Mouse (Mus musculus): Measurements from ENCODE around the gene Zfp986. TPM values are rescaled to one million over a fixed set of nuclear protein-coding genes. Genes with fewer than 3 reads are reported as not detected.
"Not testable (repeated sequence)": the region's sequence is repeated elsewhere in the genome, so short reads cannot be mapped to it uniquely, and the experiment has no call there.

Gene Zfp986
- polyA plus RNA-seq, 2 experiments = not detected

DNA sequence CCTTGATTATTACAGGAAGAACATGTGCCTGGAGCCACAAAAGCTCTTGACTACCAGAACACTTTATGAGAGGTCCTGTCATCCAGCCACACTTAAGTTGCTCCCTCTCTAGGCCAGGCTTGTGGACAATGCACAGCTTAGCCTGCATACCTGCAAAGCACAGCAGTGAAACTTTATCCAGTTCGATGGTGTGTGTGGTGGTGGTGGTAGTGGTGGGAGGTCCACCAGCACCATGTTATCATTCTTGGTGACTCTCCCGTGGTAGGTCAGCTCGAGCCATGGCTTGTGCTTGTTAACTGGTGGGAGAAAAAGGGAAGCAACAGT lies 19.7 kb upstream of the Zfp986 start:
- not testable (repeated sequence) for H3K9me3 ChIP-seq (ENCODE audit: control insufficient read depth, low read length); H3K4me2 ChIP-seq (replicated peaks; ENCODE audit: low read depth, low read length, severe bottlenecking); H3K27me3 ChIP-seq (ENCODE audit: control insufficient read depth, insufficient read depth, low read length); H3K4me1 ChIP-seq (ENCODE audit: control insufficient read depth, insufficient read depth, low read length); DNase-seq (ENCODE audit: low spot score); H3K36me3 ChIP-seq (ENCODE audit: control insufficient read depth, insufficient read depth, low read length); H3K27ac ChIP-seq (replicated peaks; ENCODE audit: low read depth, low read length); H3K9ac ChIP-seq (ENCODE audit: low read depth, low read length, severe bottlenecking); H3K4me3 ChIP-seq (replicated peaks; ENCODE audit: low read length)
- peak; percentile 34 for ATAC-seq (ENCODE audit: low FRiP score, low read depth)
- WGBS = 85% methylated on average over 3 of the region's 3 CpGs

DNA sequence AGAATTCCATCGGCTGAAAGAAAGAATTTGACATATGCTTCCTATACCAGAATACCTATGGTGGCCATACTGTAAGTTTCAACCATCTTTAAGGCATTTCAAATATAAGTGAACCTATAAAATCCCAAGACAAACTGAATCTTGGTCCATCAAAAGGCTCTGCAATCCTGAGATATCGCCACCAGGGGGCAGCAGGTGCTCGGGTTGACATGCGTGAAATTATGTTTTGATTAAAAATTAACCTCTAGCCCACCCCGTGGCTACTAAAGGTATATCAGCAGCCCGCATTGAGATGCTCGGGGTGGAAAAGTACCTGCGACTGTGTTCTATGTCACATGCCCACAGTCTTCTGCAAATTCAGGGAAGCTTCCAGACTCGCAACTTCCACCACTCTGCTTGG lies 17.2 kb upstream of the Zfp986 start:
- not testable (repeated sequence) for H3K4me1 ChIP-seq (ENCODE audit: control insufficient read depth, insufficient read depth, low read length); H3K36me3 ChIP-seq (ENCODE audit: control insufficient read depth, insufficient read depth, low read length); DNase-seq (ENCODE audit: low spot score); H3K9me3 ChIP-seq (ENCODE audit: control insufficient read depth, low read length); H3K27ac ChIP-seq (replicated peaks; ENCODE audit: low read depth, low read length); H3K9ac ChIP-seq (ENCODE audit: low read depth, low read length, severe bottlenecking); H3K4me3 ChIP-seq (replicated peaks; ENCODE audit: low read length); H3K4me2 ChIP-seq (replicated peaks; ENCODE audit: low read depth, low read length, severe bottlenecking); H3K27me3 ChIP-seq (ENCODE audit: control insufficient read depth, insufficient read depth, low read length); ATAC-seq (ENCODE audit: low FRiP score, low read depth)
- WGBS = 63% methylated on average over 6 of the region's 9 CpGs

- H3K27me3 ChIP-seq (ENCODE audit: control insufficient read depth, insufficient read depth, low read length); H3K9me3 ChIP-seq (ENCODE audit: control insufficient read depth, low read length); H3K4me1 ChIP-seq (ENCODE audit: control insufficient read depth, insufficient read depth, low read length); H3K27ac ChIP-seq (replicated peaks; ENCODE audit: low read depth, low read length); H3K4me2 ChIP-seq (replicated peaks; ENCODE audit: low read depth, low read length, severe bottlenecking); H3K4me3 ChIP-seq (replicated peaks; ENCODE audit: low read length); H3K36me3 ChIP-seq (ENCODE audit: control insufficient read depth, insufficient read depth, low read length); ATAC-seq (ENCODE audit: low FRiP score, low read depth); DNase-seq (ENCODE audit: low spot score); H3K9ac ChIP-seq (ENCODE audit: low read depth, low read length, severe bottlenecking): not testable (repeated sequence)
- 86% methylated on average over 5 of the region's 8 CpGs for whole genome bisulfite sequencing
Measured at GRCm38 (mm10) chr4:145863872-145864271, 4.7 kb upstream of the Zfp986 start.

Other genes starting within 250 kb of the Zfp986 start
- gene Zfp980, start 198.1 kb upstream of the Zfp986 start, polyA plus RNA-seq (2012; rRNA removed) = not detected in 2 replicates
- not detected in 2 replicates for gene Zfp980, start 198.1 kb upstream of the Zfp986 start, polyA plus RNA-seq (2014; fragmentation: Nextera tagmentation; extraction: Ambion mirVana)
- not detected in 2 replicates for gene Zfp987, start 228.5 kb downstream of the Zfp986 start, polyA plus RNA-seq (2012; rRNA removed)
- gene Zfp987, start 228.5 kb downstream of the Zfp986 start, polyA plus RNA-seq (2014; fragmentation: Nextera tagmentation; extraction: Ambion mirVana) = 0.08 and 0.18 TPM in 2 replicates

Measured in limb, embryonic 14.5 days (tissue).